Mouse (Mus musculus) gastrocnemius, postnatal 4 days (tissue): ENCODE data around the gene Adh7. TPM values are rescaled to one million over a fixed set of nuclear protein-coding genes. Genes with fewer than 3 reads are reported as not detected.
A peak's percentile ranks its signal among the peaks of the same experiment; 100 is the strongest.

Source experiments
- DNase-seq, 2 experiments: peaks; one replicate each; pipeline ENCODE4 v3.0.0; 2021 to 2022; ENCODE audit warnings: low spot score in 2 of 2, mixed read lengths in 2 of 2
- long read RNA-seq, 2 experiments: library from polyadenylated mRNA; stranded (forward); transcript quantifications; one replicate each; pipeline ENCODE4 v2.0.0; 2021
- total RNA-seq, 2 experiments: library from RNA; stranded (reverse); gene quantifications; 2 replicates each; pipeline ENCODE4 v1.2.3; 2021

Adh7 gene
- total RNA-seq, result under 1 TPM; 0.47 to 0.52 TPM
- long read RNA-seq, experiment 1, partial matches to known transcripts, result 0 of 2 reads
- long read RNA-seq, experiment 1, other reads (novel, unspliced or antisense), result 0 of 2 reads
- long read RNA-seq, experiment 2, result 0 reads

- no peak for DNase-seq
Measured at GRCm38 (mm10) chr3:138217631-138218264, at the start of gene Adh7. TSS of gene Adh7 (plus strand) at chr3:138217760.

GRCm38 (mm10) chr3:138173291-138173690, 44.3 kb upstream of the Adh7 start:
- DNase-seq, result no peak

- DNase-seq, result no peak
Measured at GRCm38 (mm10) chr3:138175551-138175950, 42.0 kb upstream of the Adh7 start.

- no peak for DNase-seq
Measured at GRCm38 (mm10) chr3:138182019-138182418, 35.5 kb upstream of the Adh7 start.

GRCm38 (mm10) chr3:138183371-138183770, 34.2 kb upstream of the Adh7 start:
- no peak for DNase-seq

GRCm38 (mm10) chr3:138185290-138185689, 32.3 kb upstream of the Adh7 start:
- no peak for DNase-seq

GRCm38 (mm10) chr3:138185995-138186930, 31.3 kb upstream of the Adh7 start:
- no peak for DNase-seq

- no peak for DNase-seq
Measured at GRCm38 (mm10) chr3:138192260-138192659, 25.3 kb upstream of the Adh7 start.

- no peak for DNase-seq
Measured at GRCm38 (mm10) chr3:138193683-138194302, 23.8 kb upstream of the Adh7 start, which contains the start of gene 4930579F01Rik. TSS of gene 4930579F01Rik (minus strand) at chr3:138193825.

- DNase-seq, result no peak
Measured at GRCm38 (mm10) chr3:138197093-138197492, 20.5 kb upstream of the Adh7 start.

- DNase-seq, result no peak
Measured at GRCm38 (mm10) chr3:138197556-138197955, 20.0 kb upstream of the Adh7 start.

- DNase-seq, result peak; percentile 73 to 87
Measured at GRCm38 (mm10) chr3:138197973-138198721, 19.4 kb upstream of the Adh7 start.

- DNase-seq, result no peak
Measured at GRCm38 (mm10) chr3:138198722-138199068, 18.9 kb upstream of the Adh7 start.

GRCm38 (mm10) chr3:138208821-138209220, 8.7 kb upstream of the Adh7 start:
- no peak for DNase-seq

- no peak for DNase-seq
Measured at GRCm38 (mm10) chr3:138210432-138211075, 7.0 kb upstream of the Adh7 start.

- DNase-seq, result no peak
Measured at GRCm38 (mm10) chr3:138212431-138212951, 5.1 kb upstream of the Adh7 start.

- no peak for DNase-seq
Measured at GRCm38 (mm10) chr3:138215395-138215989, 2.1 kb upstream of the Adh7 start.

- no peak for DNase-seq
Measured at GRCm38 (mm10) chr3:138216091-138216490, 1.5 kb upstream of the Adh7 start.

- no peak for DNase-seq
Measured at GRCm38 (mm10) chr3:138221116-138221515, 3.6 kb downstream of the Adh7 start.

GRCm38 (mm10) chr3:138222511-138222910, 5.0 kb downstream of the Adh7 start:
- no peak for DNase-seq
